Mouse (Mus musculus) frontal cortex, postnatal 36 days (tissue): ENCODE results near the gene Slc3a2.
A peak's percentile ranks its signal among the peaks of the same experiment; 100 is the strongest.

Source experiments
- DNase-seq, 2 experiments: peaks; one replicate each; pipeline ENCODE4 v3.0.0; 2022; ENCODE audit warnings: low spot score in 2 of 2

Gene Slc3a2

GRCm38 (mm10) chr19:8710057-8710456 is 13.1 kb downstream of the Slc3a2 start:
- DNase-seq = no peak

GRCm38 (mm10) chr19:8708954-8709353 is 14.2 kb downstream of the Slc3a2 start:
- no peak for DNase-seq

- no peak for DNase-seq
Observed at GRCm38 (mm10) chr19:8706930-8707329, 16.2 kb downstream of the Slc3a2 start.

DNA sequence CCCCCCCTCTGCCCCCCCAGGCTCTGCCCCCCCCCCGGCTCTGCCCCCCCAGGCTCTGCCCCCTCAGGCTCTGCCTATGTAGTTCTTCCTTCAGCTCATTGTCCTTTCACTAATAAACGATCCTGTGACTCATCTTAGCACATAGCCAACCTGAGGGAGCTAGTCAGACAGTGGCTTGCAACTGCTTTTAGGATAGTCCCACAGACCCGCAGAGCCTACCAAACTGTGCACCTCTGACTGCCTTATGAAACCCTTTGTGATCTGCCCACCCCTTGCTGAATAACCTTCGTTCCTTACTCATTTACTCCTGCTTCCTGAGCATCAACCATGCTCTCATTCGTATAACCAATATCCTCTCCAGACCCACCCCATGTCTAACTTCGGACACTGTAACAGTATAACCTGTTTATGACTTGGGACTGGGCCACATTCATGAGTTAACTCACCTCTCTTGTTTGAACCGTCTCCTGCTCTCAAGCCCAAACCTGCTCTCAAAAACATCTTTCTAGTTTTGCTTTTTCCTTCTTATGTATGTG is 17.0 kb downstream of the Slc3a2 start:
- DNase-seq = no peak

DNA sequence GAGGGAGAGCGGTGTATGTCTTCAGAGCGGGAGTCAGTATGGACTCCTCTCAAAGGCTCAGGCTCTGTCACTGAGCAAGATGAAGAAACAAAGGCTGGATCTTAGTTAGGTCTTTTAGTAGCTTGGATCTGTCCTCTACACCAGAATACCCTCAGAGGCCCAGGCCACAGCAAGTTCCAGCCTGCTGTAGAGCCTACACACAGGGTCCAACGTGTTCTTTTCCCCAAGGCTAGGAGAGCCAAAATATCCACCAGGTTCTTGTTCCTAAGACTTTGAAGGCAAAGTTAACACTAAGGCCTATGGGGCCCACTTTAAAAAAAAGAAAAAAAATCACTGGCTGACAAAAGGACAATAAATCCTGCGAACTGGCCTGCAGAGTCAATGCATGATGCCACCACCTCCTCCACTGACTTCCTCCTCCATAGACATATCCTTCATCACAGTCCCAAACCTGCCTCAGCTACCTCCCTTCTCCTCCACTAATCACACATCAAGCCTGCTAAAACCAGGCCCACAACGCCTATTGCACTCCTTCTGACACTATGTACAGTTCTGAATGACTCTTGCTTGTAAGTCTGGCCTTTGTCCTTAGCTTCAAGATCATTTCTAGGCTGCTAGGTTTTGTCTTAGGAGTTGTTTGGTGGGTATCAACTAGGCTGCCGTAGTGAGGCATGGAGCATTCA is 18.0 kb downstream of the Slc3a2 start:
- no peak for DNase-seq

DNA sequence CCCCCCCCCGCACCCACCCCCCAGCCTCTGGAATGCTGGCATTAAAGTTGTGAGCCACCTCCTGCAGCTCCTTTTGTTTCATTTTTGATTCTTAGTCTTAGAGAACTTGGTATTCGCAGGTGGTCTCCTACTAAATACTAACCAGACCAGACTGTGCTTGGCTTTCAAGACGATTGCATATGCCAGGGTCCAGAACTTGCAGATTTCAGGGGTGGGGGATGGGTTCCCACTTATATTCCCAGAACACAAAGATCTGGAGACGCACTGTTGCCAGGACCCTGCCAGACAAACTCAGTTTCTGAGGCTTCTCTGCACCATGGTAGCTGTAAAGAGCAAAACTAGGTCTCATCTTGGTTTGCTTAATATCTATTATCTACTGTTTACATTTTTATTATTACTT is 19.6 kb downstream of the Slc3a2 start:
- DNase-seq = no peak

DNA sequence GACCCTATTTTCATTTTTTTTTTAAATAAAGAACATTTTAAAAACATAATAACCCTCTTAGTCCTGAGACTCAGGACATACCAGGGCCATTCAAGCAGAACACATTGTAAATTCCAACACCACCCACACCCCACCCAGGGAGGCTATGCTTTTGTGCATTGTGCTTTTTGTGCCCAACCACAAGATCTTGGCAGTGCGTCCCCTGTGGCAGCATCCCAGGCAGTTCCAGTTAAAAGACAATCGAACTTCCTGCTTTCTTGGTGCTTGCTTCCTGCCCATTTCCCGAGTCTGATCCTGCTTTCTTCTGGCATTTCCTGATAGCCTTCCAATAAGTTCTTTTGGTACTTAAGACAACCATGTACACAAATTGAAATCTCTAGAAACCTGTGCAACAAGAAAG is 20.7 kb downstream of the Slc3a2 start:
- no peak for DNase-seq

DNA sequence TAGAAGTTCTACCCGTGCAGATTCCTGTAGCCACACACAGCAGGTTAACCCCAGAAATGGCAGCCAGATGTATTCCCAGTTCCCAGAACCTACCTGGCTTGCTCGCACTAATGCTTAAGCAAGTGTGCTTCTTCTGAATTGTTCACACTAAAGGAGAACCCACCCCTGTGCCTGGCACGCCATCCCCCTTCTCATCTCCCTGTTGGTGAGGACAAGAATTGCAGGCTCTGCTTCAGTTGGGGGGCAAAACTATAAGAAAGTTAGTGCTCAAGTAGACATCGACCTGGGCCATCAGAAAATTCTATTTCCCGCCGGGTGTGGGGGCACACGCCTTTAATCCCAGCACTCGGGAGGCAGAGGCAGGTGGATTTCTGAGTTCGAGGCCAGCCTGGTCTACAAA is 23.5 kb downstream of the Slc3a2 start:
- DNase-seq = no peak

- DNase-seq = no peak
Observed at GRCm38 (mm10) chr19:8695330-8695729, 27.8 kb downstream of the Slc3a2 start.

DNA sequence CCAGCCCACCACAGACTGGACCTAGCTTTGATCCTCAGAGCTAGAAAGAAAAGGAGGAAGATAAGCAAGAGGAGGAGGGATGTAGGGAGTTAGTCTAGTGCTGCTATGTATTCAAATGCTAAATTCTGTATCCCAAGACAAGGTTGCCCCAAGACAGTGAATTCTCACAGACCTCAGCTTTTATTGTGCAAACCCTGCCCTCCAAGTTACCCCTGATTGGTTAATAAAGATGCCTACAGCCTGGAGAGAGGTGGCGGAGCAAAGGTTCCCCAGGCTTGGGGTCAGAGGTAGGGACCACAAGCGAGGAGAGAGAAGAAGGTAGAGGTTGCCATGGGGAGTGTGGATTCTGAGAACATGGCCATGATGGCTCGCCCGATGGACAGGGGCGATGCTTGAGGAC is 30.4 kb downstream of the Slc3a2 start:
- DNase-seq = no peak

DNA sequence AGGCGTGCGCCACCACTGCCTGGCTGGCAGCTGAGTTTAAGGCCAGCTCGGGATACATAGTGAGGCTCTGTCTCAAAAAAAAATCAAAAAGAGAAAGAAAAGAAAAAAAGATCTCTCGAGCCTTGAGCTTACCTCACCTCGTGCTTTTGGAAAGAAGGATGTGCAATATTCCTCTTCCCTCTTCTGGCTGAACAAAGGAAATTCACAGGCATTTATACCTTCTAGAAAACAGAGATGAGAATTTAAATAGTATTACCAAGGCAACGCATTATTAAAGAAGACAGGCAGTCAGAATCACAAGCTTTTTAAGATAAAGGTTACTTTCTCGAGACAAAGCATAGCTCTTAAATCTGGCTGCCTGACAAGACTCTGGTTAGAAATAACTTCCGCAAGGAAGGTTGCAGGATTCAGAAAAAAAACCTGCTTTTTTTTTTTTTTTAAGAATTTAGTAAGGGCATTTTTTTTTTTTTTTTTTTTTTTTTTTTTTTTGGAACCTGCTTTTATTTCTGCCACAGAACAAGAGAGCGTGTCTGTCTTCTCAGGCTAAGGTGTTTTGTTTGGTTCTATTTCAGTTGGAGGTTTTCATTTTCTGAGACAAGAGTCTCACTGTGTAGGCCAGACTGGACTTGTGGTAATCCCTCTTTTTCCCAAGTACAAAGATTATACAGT is 31.2 kb downstream of the Slc3a2 start:
- DNase-seq = no peak

DNA sequence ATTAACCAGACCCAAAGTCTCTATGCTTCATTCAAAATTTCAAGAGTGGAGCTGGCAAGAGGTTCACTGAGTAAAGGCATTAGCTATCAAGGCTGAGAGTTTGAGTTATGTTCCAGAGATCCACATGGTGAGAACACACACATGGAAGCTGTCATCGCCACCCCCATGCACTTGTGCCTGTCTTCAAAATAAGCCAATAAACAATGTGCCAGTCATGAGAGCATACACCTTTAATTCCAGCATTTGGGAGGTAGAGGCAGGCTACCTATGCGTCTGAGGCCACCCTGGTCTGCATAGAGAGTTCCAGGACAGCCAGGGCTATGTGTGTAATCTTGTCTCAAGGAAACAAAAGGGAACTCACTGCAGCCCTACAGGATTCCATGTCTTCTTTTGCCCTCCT is 39.5 kb downstream of the Slc3a2 start:
- DNase-seq = no peak

DNA sequence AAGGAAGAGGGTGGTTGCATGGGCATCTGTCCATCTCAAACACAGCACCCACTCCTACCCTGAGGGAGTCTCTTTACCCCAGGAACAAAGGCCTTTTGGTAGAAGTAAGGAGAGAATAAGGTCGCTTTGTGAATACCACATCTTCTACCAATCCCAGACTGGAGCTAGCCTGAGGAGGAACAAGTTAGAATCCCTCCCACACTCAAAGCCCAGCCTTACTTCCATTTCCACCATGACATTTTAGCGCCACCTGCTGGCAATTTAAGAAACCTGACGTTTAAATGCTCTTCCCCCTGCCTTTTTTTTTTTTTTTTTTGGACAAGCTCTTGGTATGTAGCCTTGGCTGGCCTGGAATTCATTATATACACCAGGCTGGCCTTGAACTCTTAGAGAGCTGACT is 40.2 kb downstream of the Slc3a2 start:
- DNase-seq = peak; percentile 71 to 79

- no peak for DNase-seq
Observed at GRCm38 (mm10) chr19:8681633-8682362, 41.4 kb downstream of the Slc3a2 start.

GRCm38 (mm10) chr19:8679031-8679779 is 44.0 kb downstream of the Slc3a2 start:
- no peak for DNase-seq

GRCm38 (mm10) chr19:8673336-8674063 is 49.7 kb downstream of the Slc3a2 start:
- DNase-seq = no peak

DNA sequence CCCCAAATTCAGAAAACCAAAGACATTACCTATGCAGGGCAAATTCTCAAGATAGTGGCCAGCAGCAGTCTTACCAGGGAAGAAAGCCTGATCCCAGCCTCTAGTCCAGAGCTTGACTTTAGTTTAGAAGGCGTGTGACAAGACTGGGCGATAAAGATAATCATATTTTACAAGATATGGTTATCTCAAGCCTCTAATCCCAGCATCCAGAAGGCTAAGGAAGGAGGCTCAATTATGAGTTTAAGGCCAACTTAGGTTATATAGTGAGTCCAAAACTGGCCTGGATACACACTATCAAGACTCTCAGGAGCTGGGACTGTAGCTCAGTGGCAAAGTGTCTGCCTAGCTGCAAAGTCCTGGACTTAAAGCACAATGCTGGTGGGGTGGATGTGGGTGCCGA is 50.3 kb downstream of the Slc3a2 start:
- DNase-seq = no peak

GRCm38 (mm10) chr19:8665746-8666145 is 57.4 kb downstream of the Slc3a2 start:
- peak; percentile 61 to 67 for DNase-seq

DNA sequence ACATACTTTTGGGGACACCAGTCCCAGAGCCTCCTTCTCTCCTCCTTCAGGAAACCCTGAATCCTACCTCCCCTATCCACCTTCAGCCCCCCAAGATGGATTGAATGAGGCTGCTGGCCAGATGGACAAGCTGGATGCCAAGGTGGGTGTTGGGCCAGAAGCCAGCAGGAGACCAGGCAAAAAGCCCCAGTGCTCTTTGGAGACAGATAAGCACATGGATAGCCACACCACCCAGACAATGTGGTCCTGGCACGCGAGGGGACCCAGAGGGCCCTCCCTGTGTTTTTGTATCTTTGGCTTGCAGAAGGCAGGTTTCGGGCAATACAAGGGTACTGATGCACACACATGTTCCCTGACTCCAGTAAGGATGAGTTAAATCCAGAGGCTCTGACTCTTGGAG is 58.3 kb downstream of the Slc3a2 start:
- DNase-seq = peak; percentile 56

DNA sequence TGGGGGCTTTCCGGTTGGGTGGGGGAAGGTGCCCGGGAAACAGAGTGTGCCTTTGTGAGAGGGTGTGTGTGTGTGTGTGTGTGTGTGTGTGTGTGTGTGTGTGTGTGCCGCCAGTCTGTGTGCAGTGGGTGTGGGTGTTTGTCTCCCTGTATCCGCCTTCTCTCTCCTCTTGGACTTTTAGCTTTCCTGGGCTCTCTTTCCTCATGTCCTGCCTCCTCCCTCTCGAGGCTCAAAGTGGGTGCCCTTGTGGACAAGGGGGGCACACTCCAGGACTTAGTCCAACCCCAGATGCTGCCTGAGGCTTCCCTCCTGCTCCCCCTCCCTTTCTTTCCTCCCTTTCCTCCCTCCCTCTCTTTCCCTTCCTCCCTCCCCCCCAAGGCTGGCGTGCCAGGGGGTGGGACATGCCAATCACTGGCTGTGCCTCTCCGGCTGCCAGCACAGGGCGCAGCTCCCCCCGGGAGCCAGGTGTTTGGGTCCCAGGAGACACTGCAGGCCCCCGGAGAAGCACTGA is 59.2 kb downstream of the Slc3a2 start:
- DNase-seq = peak; percentile 79 to 82

DNA sequence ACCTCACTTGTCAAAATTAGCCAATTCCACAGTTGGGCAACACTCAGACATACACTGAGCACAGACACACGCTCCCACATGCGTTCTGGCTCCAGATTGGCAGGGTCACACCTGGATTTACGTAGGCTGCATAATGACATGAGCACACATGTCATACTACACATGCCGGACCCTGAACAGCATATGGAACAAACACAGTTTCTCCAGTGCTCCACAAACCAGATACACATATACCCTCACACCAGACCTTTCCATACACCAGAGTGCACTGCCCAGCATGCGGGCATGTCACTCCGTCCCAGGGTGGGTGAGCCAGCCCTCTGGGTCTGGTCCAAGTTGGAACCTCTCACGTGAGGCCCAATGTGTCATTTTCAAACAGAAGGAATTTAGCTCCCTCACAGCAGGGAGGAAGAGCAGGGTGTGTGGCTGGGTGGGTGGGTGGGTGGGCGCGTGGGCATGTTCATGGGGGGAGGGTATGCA is 59.8 kb downstream of the Slc3a2 start, which contains the start of gene Chrm1:
Gene Chrm1 (plus strand): TSS at position 430 of the 480 bp plus-strand sequence.
- peak; percentile 61 to 65 for DNase-seq
